Mouse (Mus musculus) forelimb bud, embryonic 11.5 days (tissue): ENCODE data around the gene Lypd5.
A peak's percentile ranks its signal among the peaks of the same experiment; 100 is the strongest.
"Not testable (repeated sequence)": the region's sequence is repeated elsewhere in the genome, so short reads cannot be mapped to it uniquely, and the experiment has no call there.

Source experiments
- DNase-seq: peaks from one replicate; pipeline ENCODE4 v3.0.0-alpha.2; 2012; ENCODE audit warnings: low read depth, low spot score

Gene Lypd5

GRCm38 (mm10) chr7:24382730-24383372 lies 33.9 kb downstream of the Lypd5 start:
- no peak for DNase-seq

- DNase-seq: no peak
These were observed 35.1 kb downstream of the Lypd5 start for GRCm38 (mm10) chr7:24384070-24384469.

- peak; percentile 68 for DNase-seq
These were observed 35.8 kb downstream of the Lypd5 start for GRCm38 (mm10) chr7:24384827-24385226.

- DNase-seq: no peak
These were observed 38.1 kb downstream of the Lypd5 start for GRCm38 (mm10) chr7:24387059-24387556.

- DNase-seq: no peak
These were observed 40.7 kb downstream of the Lypd5 start for GRCm38 (mm10) chr7:24389516-24390187.

GRCm38 (mm10) chr7:24390512-24390911 lies 41.5 kb downstream of the Lypd5 start:
- no peak for DNase-seq

- DNase-seq: peak; percentile 83
These were observed 42.1 kb downstream of the Lypd5 start for GRCm38 (mm10) chr7:24391077-24391476.

- DNase-seq: no peak
These were observed 42.7 kb downstream of the Lypd5 start for GRCm38 (mm10) chr7:24391687-24392086.

GRCm38 (mm10) chr7:24394054-24394453 lies 45.1 kb downstream of the Lypd5 start:
- DNase-seq: no peak

- peak; percentile 79 for DNase-seq
These were observed 45.6 kb downstream of the Lypd5 start for GRCm38 (mm10) chr7:24394475-24395161.

GRCm38 (mm10) chr7:24396832-24397231 lies 47.8 kb downstream of the Lypd5 start:
- no peak for DNase-seq

GRCm38 (mm10) chr7:24398364-24398913 lies 49.4 kb downstream of the Lypd5 start:
- DNase-seq: no peak

- DNase-seq: peak; percentile 99
These were observed 50.5 kb downstream of the Lypd5 start, which contains the start of gene Smg9 for GRCm38 (mm10) chr7:24399256-24400081. Gene Smg9, plus strand, starts transcription at chr7:24399619.

- no peak for DNase-seq
These were observed 51.1 kb downstream of the Lypd5 start for GRCm38 (mm10) chr7:24400082-24400452.

- DNase-seq: not testable (repeated sequence)
These were observed 51.5 kb downstream of the Lypd5 start for GRCm38 (mm10) chr7:24400489-24400888.

GRCm38 (mm10) chr7:24402851-24403250 lies 53.9 kb downstream of the Lypd5 start:
- no peak for DNase-seq
